Mouse (Mus musculus) liver, postnatal 0 days (tissue): ENCODE measurements around the gene Plekha6.

Experiments
- CTCF ChIP-seq: sonication (generic); IDR thresholded peaks from 2 replicates; pipeline ENCODE4 v1.5.1; 2016; ENCODE audit warnings: antibody characterized with exemption, low read depth
- EP300 ChIP-seq: IDR thresholded peaks from 2 replicates; pipeline ENCODE4 v1.6.1; 2016; ENCODE audit warnings: antibody characterized with exemption, low read depth, mild to moderate bottlenecking

GRCm38 (mm10) chr1:133344357-133344756 lies 180.3 kb downstream of the Plekha6 start:
- TF ChIP-seq CTCF (no peak), EP300 (no peak)
